Mouse (Mus musculus): ENCODE results near the gene Stambpl1. TPM values are rescaled to one million over a fixed set of nuclear protein-coding genes. Genes with fewer than 3 reads are reported as not detected.

Stambpl1 gene
- total RNA-seq (2021): 1 to 10 TPM; 2.7 to 5.4 TPM

DNA sequence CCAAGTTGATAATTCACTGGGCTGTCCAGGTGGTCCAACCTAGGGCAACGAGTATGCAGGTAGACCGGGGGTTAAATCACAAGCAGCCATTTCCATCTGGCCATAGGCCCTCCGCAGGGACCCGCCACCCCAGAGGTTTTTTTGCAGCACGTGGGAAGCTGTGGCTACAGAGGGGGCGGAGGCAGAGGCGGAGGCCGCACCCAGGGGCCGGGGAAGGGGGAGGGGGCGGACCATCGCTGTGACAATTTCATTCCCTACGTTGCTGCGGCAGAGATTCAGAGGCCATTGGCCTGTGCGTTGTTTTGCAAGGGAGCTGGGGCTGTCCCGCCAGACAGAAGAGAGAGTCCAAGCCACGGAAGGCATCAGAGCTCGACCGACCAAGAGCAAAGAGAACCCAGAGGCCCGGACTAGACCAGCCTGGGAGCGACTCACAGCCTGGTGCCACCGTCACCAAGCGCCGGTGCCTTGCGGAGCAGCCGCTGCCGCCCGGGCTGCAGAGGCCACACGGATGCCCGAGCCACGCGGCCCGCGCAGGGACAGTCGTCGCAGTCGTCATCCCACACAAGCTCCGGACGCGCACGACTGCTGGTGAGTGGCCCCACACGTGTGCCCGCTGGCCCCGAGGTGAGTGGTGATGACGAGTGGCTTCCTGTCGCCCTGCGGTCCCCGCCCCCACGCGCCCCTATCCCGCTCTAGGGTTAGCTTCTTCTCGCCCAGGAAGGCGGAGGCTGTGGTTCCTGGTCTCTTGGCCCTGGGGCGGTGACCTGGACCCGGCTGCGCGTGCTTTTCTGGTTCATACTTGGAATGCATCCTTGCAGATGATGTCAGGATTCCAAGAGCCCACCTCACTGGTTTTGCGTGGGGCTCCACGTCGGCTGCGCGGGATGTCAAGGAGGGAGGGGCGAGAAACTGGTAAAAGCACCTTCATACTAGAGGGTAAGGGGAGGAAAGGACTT lies at the start of gene Stambpl1:
TSS of gene Stambpl1 (plus strand) at position 222 of the 956 bp plus-strand sequence.
- intact Hi-C loops (cut with DNase I): no loop called here
- peak; percentile 64 to 71 for DNase-seq

DNA sequence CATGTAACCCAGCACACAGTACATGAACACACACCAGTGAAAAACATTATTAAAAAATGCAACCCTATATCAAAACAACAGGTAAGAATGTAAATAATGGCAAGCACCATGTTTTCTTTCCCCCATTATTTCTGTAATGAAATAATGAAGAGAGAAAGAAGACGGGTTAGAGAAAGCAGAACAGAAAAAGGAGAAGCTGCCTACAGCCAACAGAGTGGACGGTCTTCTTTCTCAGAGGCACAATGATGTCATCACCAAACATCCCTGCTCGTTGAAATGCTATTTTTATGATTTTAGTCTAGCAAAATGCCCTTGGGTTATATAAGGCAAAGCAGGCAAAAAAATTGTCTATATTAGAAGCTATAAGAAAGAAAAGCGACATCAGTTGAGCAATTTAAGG lies 43.6 kb upstream of the Stambpl1 start:
- DNase-seq: no peak
- intact Hi-C loops (cut with DNase I): loop anchor here (10.0 kb wide), 1 partner anchor 86 kb away; no protein-coding TSS in a partner anchor

- intact Hi-C loops (cut with DNase I): no loop called here
- no peak for DNase-seq
These were observed 40.1 kb upstream of the Stambpl1 start for GRCm38 (mm10) chr19:34151909-34152308.

DNA sequence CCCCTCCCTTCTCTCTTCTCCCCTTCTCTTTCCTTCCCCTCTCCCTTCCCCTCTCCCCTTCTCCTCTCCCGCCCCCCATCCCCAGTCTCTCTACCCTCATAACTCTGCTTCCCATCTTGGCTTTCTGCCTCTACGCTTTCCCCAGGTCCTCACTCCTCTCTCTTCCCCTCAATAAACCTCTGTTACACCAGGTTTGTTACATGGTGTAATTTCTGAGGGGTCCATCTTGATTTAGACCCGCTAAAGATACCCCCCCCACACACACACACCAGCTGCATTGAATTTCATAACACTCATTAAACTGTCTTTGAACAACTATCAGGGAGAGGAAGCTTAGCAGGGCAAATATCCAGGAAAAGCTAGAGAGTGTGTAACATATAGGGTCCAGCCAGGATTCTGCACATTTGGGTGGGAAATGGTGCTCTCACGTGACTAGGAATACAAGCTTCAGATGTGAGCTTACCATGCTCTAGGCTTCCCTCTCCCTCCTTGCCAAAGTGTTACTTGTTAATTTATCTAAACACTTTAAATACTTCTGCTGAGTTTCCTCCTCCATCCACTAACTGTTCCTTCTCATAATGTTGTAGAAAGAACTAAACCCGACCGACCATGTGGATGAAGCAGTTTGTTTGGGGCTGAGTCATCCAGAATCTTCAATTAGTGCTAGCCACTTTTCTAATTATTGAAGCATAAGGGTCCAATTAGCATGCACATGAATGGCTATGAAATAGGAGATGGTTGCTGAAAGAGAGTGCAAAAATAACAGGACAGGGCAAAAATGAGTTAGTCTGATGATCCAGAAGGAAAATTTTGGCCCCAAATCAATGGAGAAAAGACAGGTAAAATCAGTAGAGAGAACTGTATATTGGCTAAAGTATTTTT lies 38.5 kb upstream of the Stambpl1 start:
- intact Hi-C loops (cut with DNase I): no loop called here
- no peak for DNase-seq

DNA sequence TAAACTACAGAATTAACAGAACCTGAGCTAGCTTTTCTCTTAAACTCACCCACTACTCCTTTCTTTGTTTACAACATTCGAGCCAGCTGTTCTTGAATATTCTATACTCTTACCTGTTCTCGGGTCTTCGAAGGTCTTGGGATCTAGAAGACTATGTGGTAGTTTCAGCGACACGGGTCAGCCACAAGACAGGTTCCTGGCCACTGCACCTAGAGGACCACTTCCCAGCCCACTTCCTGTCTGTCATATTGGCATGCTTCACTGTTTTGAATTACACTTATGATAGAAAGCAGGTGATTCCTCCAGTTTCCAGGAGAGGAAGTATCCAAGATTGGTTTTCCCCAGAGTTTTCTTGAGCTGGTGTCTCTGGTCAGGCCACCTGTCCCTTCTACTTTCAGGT lies 29.3 kb upstream of the Stambpl1 start:
- no peak for DNase-seq
- intact Hi-C loops (cut with DNase I): no loop called here

GRCm38 (mm10) chr19:34165891-34166290 lies 26.1 kb upstream of the Stambpl1 start, which contains the start of gene Ankrd22:
Gene Ankrd22, minus strand, starts transcription at chr19:34166053.
- intact Hi-C loops (cut with DNase I): no loop called here

GRCm38 (mm10) chr19:34166386-34166785 lies 25.6 kb upstream of the Stambpl1 start:
- intact Hi-C loops (cut with DNase I): no loop called here
- no peak for DNase-seq

More at GRCm38 (mm10) chr19:34165891-34166290, 26.1 kb upstream of the Stambpl1 start, which contains the start of gene Ankrd22:
- DNase-seq: no peak

DNA sequence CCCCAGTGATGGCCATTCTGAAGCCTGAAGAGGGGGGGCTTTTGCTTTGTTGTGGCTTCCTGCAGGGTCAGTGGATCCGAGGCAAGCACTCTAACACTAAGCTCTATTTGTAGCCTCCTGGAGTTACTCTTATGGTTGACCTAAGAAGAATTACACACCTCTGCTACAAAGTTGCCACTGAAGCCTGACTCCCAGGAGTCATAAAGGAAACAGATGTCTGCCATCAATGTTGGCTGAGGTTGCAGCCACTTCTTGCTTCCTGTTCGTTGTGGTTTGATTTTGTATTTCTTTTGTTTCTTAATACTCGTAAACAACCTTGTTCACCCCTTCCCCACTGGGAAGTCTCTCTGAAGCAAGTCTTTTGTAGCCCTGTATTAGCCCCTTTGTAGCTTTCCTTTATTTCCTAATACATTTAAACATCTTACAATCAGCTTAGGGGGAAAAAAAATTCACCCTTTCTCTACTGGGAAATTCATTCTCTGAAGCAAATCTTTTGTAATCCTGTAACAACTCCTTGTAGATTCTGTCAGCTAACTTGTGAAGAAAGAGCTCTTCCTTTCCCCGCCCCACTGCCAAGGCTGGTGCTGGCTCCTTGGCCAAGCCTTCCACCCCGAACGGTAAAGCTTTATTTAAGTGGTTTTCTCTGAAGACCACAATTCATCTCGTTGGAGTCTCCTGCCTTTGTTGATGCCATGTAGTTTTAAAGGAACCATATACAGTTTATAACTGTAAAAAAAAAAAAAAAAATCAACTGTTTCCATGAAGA lies 23.9 kb upstream of the Stambpl1 start:
- intact Hi-C loops (cut with DNase I): no loop called here

GRCm38 (mm10) chr19:34169121-34169520 lies 22.9 kb upstream of the Stambpl1 start:
- no peak for DNase-seq
- intact Hi-C loops (cut with DNase I): no loop called here

More for the DNA sequence above, 23.9 kb upstream of the Stambpl1 start:
- no peak for DNase-seq

- intact Hi-C loops (cut with DNase I): no loop called here
- no peak for DNase-seq
These were observed 20.9 kb upstream of the Stambpl1 start for GRCm38 (mm10) chr19:34171167-34171566.

- intact Hi-C loops (cut with DNase I): no loop called here
- DNase-seq: no peak
These were observed 18.0 kb upstream of the Stambpl1 start for GRCm38 (mm10) chr19:34174004-34174403.

GRCm38 (mm10) chr19:34179136-34179535 lies 12.9 kb upstream of the Stambpl1 start:
- DNase-seq: no peak
- intact Hi-C loops (cut with DNase I): no loop called here

DNA sequence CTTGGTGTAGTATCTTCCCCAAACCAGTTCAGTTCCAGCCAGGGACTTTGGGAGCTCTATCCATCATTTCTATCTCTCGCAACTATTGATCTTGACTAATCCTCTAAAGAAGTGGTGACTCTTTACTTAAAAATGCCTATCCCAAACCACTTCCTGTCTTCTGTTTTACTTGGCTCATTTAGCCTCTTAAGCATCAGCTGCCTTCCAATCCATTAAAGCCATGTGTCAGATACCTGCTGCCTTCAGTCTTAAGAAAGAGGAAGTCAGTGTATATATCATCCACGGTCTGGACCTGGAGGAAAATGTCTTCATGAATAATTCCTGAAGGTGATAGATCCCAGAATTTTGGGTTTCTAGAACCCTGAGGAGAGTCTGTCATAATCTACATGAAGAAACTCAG lies 11.7 kb upstream of the Stambpl1 start:
- intact Hi-C loops (cut with DNase I): no loop called here
- DNase-seq: no peak

GRCm38 (mm10) chr19:34181234-34181633 lies 10.8 kb upstream of the Stambpl1 start:
- intact Hi-C loops (cut with DNase I): no loop called here
- DNase-seq: no peak

GRCm38 (mm10) chr19:34182490-34182889 lies 9.5 kb upstream of the Stambpl1 start:
- no peak for DNase-seq
- intact Hi-C loops (cut with DNase I): no loop called here

DNA sequence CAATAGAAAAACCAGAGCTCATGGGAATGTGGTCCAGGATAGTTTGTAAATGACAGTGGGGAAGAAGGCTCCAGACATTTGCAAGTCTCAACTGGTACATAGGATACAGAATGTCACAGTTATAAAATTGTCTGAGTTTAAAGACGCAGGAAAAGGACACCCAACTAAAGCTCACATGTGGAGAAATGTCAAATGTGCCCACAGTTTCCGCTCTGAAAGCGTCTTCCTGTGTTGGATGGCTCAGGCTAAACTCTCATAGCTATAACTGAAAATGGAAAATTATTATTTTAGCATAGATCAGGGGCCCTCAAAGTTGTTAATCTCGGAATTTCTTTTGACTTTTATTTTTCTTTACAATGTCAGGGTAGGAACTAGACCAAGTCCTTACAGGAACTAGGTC lies 5.2 kb upstream of the Stambpl1 start:
- intact Hi-C loops (cut with DNase I): no loop called here
- no peak for DNase-seq

GRCm38 (mm10) chr19:34191645-34192007 lies 403 bp upstream of the Stambpl1 start:
- intact Hi-C loops (cut with DNase I): no loop called here
- DNase-seq: no peak

DNA sequence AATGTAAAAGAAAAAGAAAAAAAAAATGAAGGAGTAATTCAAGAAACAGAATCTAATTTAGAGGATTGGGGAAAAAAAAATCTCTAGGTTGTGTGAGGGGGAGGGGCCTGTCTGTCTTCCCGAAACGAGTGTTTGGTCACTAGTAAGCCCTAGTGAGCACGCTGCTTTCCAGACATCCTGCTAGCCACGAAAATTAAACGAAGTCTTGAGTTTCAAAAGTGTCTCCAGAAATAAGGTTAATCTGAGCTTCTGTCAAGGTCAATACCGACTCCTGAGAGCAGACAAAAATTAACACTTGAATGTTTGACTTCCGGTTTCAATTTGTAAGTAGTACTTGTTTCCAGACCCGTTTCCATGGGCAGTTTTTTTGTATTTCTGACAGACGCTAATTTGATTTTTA lies 1.1 kb downstream of the Stambpl1 start:
- intact Hi-C loops (cut with DNase I): no loop called here
- DNase-seq: peak; percentile 34 to 45

- DNase-seq: no peak
- intact Hi-C loops (cut with DNase I): no loop called here
These were observed 1.7 kb downstream of the Stambpl1 start for GRCm38 (mm10) chr19:34193683-34194082.

DNA sequence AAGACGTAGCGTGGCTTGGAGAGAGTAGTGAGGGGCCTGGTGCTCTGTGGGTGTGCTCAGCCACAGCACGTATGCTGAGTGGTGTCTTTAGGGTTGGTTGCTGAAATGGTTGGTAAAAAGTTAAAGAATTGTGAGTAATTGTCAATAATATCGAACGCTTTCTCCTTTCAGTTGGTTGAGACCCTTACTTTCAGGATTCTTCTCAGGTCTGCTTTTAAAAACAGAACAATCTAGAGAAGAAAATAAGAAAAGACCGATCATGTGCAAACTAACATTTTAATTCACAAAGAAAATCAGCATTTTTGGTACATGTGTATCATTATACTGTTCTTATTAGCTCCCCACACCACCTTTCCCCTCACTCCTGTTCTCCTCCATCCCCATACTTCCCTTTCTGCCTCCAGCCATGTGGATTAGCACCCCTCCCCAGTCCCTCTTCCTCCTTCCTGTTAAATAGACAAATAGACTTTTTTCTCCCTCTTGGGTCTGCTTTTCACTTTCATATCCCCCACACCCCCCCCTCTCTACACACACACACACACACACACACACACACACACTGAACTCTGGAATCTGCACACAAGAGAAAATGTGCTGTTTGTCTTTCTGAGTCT lies 2.2 kb downstream of the Stambpl1 start:
- DNase-seq: no peak
- intact Hi-C loops (cut with DNase I): no loop called here
